Mouse (Mus musculus) retina, embryonic 14.5 days (tissue): ENCODE measurements around the gene Vtn.

Source experiments
- DNase-seq: peaks from one replicate; pipeline ENCODE4 v3.0.0-alpha.2; 2015; ENCODE audit warnings: low spot score

The Vtn gene

DNA sequence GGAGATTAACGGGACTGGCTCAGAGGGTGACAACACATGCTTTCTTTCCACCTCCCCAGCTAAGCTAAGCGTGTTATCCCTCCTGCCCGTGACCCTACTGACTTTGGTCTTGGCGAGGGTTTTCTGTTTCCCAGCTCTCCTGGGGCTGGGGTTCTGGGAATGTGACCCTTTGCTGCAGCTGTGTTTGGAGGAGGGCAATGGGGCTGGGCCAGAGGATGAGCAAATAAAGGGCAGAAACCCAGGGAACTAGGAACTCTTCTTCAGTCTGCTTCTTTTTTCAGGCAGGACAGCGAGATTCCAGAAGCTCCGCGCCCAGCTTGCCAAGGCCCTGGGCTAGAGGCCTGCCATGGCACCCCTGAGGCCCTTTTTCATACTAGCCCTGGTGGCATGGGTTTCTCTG is at the start of gene Vtn:
TSS of gene Vtn (plus strand) at position 88 of the 400 bp plus-strand sequence.
- DNase-seq: no peak

DNA sequence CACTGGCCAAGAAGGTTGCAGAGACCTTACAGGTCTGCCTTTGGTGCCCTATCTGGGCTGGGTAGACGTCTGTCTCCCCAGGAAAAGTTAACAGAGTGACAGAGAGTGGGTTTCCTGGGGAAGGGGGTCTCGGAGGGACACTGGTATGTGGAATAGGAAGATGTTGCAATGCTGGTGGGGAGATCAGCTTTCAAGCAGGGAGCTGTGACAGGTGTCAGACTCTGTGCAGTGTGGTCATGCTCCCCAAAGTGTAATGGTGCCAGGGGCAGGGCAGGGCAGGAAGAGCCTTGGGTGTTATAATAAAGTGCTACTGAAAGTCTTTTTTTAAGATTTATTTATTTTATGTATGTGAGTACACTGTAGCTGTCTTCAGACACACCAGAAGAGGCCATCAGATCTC is 48.6 kb upstream of the Vtn start:
- no peak for DNase-seq

DNA sequence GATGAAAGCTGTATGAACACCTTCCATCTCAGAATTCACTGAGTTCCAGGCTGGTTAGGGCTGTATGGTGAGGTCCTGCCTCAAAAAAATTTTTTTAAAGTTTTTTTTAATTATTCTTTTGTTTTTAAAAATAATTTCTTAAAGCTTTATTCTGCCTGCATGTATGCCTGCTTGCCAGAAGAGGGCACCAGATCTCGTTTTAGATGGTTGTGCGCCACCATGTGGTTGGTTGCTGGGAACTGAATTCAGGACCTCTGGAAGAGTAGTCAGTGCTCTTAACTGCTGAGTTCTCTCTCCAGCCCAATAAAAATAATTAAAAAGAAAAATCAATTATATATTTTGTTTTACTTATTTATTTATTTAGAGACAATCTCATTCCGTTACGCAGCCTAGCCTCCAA is 45.2 kb upstream of the Vtn start:
- peak; percentile 74 for DNase-seq

DNA sequence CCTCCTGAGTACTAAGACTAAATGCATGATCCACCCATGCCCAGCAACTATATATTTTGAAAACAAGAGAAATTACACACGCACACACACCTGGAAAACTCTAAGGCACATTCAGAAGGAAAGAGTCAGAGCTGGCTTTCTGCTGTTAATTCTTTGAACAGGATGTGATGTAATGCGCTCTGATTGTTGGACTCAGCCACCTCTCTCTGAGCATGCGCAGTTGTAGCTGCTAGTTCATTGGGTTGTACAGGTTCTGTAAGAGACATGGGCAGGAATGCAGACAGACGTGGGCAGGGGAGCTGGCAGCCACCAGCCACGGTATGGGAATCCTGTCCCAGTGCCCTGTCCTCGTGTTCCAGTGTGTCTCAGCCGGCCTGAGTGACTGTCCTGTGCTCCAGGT is 44.6 kb upstream of the Vtn start:
- DNase-seq: no peak

- DNase-seq: peak; percentile 51
Measured at GRCm38 (mm10) chr11:78455308-78455707, 43.6 kb upstream of the Vtn start.

GRCm38 (mm10) chr11:78458740-78459139 is 40.2 kb upstream of the Vtn start:
- DNase-seq: no peak

- no peak for DNase-seq
Measured at GRCm38 (mm10) chr11:78461894-78462293, 37.0 kb upstream of the Vtn start.

- DNase-seq: no peak
Measured at GRCm38 (mm10) chr11:78462669-78463068, 36.2 kb upstream of the Vtn start.

- no peak for DNase-seq
Measured at GRCm38 (mm10) chr11:78463286-78464036, 35.4 kb upstream of the Vtn start.

- peak; percentile 50 for DNase-seq
Measured at GRCm38 (mm10) chr11:78465116-78465515, 33.8 kb upstream of the Vtn start.

DNA sequence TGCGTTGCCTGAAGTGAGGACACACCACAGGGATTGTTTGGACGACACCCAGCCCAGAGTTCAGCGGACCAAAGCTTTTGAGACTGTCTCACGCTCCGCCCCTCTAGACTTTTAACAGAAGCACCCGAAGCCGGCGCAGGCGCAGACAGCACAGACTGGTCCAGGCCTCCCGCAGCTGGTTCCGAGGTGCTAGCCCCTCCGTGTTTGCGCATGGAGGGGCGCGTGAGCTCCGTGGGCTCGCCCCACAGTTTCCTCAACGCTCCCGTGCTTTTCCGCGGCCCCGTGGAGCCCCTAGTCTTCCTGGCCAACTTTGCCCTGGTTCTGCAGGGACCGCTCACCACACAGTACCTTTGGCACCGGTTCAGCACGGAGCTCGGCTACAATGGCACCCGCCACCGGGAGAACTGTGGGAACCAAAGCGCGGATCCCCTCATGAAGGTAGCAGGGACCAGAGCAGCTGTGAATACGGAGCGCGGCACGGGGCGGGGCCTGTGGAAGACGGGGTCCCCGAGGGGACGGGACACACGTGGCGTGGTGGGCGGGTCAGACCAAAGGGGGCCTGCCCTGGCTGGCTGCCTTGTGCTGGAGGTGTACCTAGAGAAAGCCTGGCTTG is 33.2 kb upstream of the Vtn start, which contains the start of gene Slc46a1:
TSS of gene Slc46a1 (plus strand) at position 130 of the 613 bp plus-strand sequence.
- DNase-seq: peak; percentile 82

- no peak for DNase-seq
Measured at GRCm38 (mm10) chr11:78466242-78466912, 32.5 kb upstream of the Vtn start.

DNA sequence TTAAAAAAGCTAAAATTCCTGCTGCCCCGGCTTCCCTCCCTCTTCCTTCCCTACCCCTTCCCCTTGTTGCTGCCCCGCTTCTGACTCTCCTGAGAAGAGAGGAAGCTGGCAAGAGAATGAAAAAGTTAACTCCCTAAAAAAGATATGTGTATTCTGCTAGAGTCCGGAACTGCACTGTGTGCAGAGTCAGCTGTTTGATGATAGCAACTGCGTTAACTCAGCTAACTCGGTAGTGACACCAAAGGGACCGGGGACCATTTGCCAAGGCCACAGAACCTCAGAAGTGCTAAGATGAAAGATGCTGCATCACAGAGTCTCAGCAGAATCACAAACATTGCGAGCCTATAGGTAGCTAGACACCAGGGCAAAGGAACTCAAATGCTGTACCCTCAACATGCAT is 31.4 kb upstream of the Vtn start:
- DNase-seq: no peak

DNA sequence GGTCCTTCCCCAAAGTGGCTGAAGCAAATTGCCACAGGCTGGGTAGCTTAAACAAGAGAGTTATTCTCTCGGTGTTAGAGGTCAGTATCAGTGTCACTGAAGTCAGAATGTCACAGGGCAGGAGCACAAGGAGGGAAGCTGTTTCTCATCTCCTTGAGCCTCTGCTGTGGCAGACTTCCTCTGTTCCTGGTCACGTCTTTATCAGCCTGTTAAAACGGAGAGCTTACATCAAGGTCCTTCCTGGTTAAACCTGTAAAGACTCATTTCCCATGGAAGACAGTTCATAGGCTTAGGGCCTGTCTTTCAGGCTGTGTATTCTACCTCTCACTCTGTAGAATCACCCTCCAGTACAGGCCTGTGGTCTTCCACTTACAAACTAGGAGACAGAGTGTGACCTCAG is 31.0 kb upstream of the Vtn start:
- no peak for DNase-seq

- no peak for DNase-seq
Measured at GRCm38 (mm10) chr11:78471326-78472103, 27.4 kb upstream of the Vtn start.

- no peak for DNase-seq
Measured at GRCm38 (mm10) chr11:78475289-78475688, 23.6 kb upstream of the Vtn start.

GRCm38 (mm10) chr11:78483639-78484038 is 15.3 kb upstream of the Vtn start:
- no peak for DNase-seq

DNA sequence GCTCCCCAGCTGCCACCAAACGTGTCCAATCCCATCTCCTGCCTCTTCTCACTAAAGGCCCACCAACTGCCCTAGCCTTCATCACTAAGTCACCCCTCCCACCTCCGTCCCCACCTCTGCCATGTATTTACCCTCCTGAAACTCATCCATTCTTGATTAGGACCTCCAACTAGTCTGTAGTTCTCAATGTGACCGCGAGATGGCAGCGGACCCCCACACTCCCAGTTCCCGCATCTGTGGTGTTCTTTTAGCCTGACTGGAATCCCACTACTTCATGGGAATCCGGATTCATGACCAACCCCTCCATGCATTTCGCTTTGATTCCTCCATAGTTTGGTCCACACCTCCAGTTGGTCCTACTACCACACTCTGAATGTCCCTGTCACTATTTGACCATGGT is 10.7 kb upstream of the Vtn start:
- DNase-seq: peak; percentile 90

DNA sequence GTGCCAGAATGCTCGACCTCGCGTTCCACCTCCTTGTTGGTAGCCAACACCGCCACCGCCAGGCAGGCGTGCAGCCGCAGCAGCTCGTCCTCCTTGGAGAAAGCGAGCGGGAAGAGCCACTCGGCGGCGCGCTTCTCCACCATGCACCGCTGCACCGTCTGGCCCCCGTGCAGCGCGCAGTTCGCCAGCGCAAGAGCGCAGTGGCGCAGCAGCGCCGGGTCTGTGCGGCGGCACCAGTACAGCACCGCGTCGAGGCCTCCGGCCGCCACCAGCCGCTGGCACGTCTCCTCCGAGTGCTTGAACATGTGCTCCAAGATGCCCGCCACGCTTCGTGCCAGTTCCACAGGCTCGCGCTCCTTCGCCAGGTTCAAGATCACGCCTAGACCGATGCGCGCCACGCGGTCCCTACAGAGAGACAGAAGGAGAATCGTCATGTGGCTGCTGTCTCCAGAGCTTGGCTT is 8.1 kb upstream of the Vtn start:
- DNase-seq: peak; percentile 71

GRCm38 (mm10) chr11:78495904-78496303 is 3.0 kb upstream of the Vtn start:
- peak; percentile 65 for DNase-seq

- DNase-seq: no peak
Measured at GRCm38 (mm10) chr11:78497071-78497541, 1.8 kb upstream of the Vtn start.
